Mouse (Mus musculus) liver, adult 2 months (tissue): ENCODE results near the gene Rab1b.

Experiments
- CTCF ChIP-seq: fragments of 200-500 bp; IDR thresholded peaks from 2 replicates; pipeline ENCODE4 v1.5.1; 2011; ENCODE audit warnings: low read depth, low read length, control low read depth
- POLR2A ChIP-seq: fragments of 200-500 bp; IDR thresholded peaks from 2 replicates; pipeline ENCODE4 v1.6.1; 2011; ENCODE audit warnings: low read length, control low read depth; ENCODE audit not compliant: insufficient read depth; ENCODE audit errors: extremely low read depth

DNA sequence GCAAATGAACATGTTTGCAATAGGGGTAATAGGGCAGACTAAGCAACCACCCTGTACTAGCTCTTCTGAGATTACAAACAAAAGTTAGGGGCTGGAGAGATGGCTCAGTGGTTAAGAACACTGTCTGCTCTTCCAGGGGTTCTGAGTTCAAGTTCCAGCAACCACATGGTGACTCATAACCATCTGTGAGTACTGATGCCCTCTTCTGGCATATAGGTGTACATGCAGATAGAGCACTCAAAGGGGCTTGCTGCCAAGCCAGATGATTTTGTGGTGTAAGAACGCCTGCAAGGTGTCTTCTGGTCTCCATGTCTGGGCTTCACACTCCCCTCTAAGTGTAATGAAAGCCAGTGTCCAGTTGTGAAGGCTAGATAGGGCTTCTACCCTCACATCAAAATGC is 22.9 kb upstream of the Rab1b start:
- TF ChIP-seq POLR2A (no peak), CTCF (peak; percentile 22; the same call in 1 of the 2 replicates)
